Mouse (Mus musculus) mesoderm, embryonic 11.5 days (tissue): ENCODE results near the gene Gm20825.
"Not testable (repeated sequence)": the region's sequence is repeated elsewhere in the genome, so short reads cannot be mapped to it uniquely, and the experiment has no call there.

Experiments
- DNase-seq: peaks from one replicate; pipeline ENCODE4 v3.0.0-alpha.2; 2012; ENCODE audit warnings: low read depth, low spot score

Gm20825 gene

DNA sequence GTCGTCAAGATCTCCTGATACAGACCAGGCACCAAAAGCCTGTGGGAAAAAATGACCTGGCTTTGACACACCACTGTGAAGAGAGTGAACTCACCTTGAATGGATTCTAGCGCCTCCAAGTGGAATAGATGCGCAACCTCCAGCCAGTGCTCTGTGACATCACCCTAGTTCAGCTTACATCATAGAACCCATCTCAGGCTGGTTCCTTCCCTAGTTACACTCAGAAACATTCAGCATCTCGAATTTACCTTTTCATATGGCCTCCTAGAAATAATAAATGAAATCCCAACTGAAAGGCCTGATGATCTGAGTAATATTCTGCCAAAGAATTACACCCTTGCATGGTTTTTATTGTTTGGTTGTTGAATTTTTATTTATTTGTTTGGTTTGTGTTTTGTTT, at the start of gene Gm20825:
Gm20825 (minus strand) TSS at position 101 of the 400 bp plus-strand sequence.
- DNase-seq, result not testable (repeated sequence)
